Mouse (Mus musculus): ENCODE measurements around the gene Nfam1.

Gene Nfam1

GRCm38 (mm10) chr15:82962536-82962935 is 70.6 kb downstream of the Nfam1 start:
- in situ Hi-C loops (cut with MboI; ENCODE audit: low sequenced_read_pairs), result no loop called here

GRCm38 (mm10) chr15:82960786-82961561 is 72.1 kb downstream of the Nfam1 start:
- in situ Hi-C loops (cut with MboI; ENCODE audit: low sequenced_read_pairs), result no loop called here

- in situ Hi-C loops (cut with MboI; ENCODE audit: low sequenced_read_pairs), result no loop called here
Observed at GRCm38 (mm10) chr15:82959151-82959550, 74.0 kb downstream of the Nfam1 start.

- in situ Hi-C loops (cut with MboI; ENCODE audit: low sequenced_read_pairs), result no loop called here
Observed at GRCm38 (mm10) chr15:82958253-82958701, 74.8 kb downstream of the Nfam1 start.

GRCm38 (mm10) chr15:82956721-82957120 is 76.4 kb downstream of the Nfam1 start:
- in situ Hi-C loops (cut with MboI; ENCODE audit: low sequenced_read_pairs), result no loop called here

GRCm38 (mm10) chr15:82956310-82956709 is 76.8 kb downstream of the Nfam1 start:
- in situ Hi-C loops (cut with MboI; ENCODE audit: low sequenced_read_pairs), result no loop called here

- in situ Hi-C loops (cut with MboI; ENCODE audit: low sequenced_read_pairs), result no loop called here
Observed at GRCm38 (mm10) chr15:82955286-82955685, 77.8 kb downstream of the Nfam1 start.

GRCm38 (mm10) chr15:82954034-82954433 is 79.1 kb downstream of the Nfam1 start:
- in situ Hi-C loops (cut with MboI; ENCODE audit: low sequenced_read_pairs), result no loop called here

GRCm38 (mm10) chr15:82953096-82953495 is 80.0 kb downstream of the Nfam1 start:
- in situ Hi-C loops (cut with MboI; ENCODE audit: low sequenced_read_pairs), result no loop called here

- in situ Hi-C loops (cut with MboI; ENCODE audit: low sequenced_read_pairs), result no loop called here
Observed at GRCm38 (mm10) chr15:82952292-82952705, 80.8 kb downstream of the Nfam1 start.

GRCm38 (mm10) chr15:82950246-82950645 is 82.9 kb downstream of the Nfam1 start:
- in situ Hi-C loops (cut with MboI; ENCODE audit: low sequenced_read_pairs), result no loop called here

GRCm38 (mm10) chr15:82947431-82947830 is 85.7 kb downstream of the Nfam1 start:
- in situ Hi-C loops (cut with MboI; ENCODE audit: low sequenced_read_pairs), result no loop called here

- in situ Hi-C loops (cut with MboI; ENCODE audit: low sequenced_read_pairs), result no loop called here
Observed at GRCm38 (mm10) chr15:82944479-82945195, 88.5 kb downstream of the Nfam1 start.
